ENCODE assay signal across 27 mouse cellular contexts in genomic region chr2:162294070-162294469, GRCm38 (mm10).
DNase-seq lines count a peak whose midpoint lies in the region; ATAC-seq lines count a peak whose summit lies in the region.
"Had no signal": no experiment of that assay in that cellular context is flagged by ENCODE, and none has a peak within 500 bp of the region (broad histone marks: within the 10 kb centered on the region; RNA-seq: fewer than 3 reads in every experiment).

No protein-coding gene starts in this region.

- H3K4me1 ChIP-seq in midbrain, embryonic 14.5 days (ENCODE audit: control insufficient read depth, insufficient read depth, low read length) = no peaks in the 10 kb centered on the region
- no peaks in the 10 kb centered on the region for H3K4me1 ChIP-seq in midbrain, embryonic 13.5 days (replicated peaks)
- H3K4me1 ChIP-seq in intestine, embryonic 15.5 days (replicated peaks) = no peaks in the 10 kb centered on the region
- H3K4me1 ChIP-seq: embryonic facial prominence, embryonic 13.5 days; forebrain, embryonic 13.5 days; heart, embryonic 15.5 days; hindbrain, embryonic 10.5 days; kidney, embryonic 15.5 days; limb, embryonic 13.5 days; liver, embryonic 12.5 days had no signal

- peak; percentile 64 for ATAC-seq in frontal cortex, adult (ENCODE audit: low TSS enrichment)
- no peak for ATAC-seq in midbrain, embryonic 14.5 days (ENCODE audit: low FRiP score, low TSS enrichment)
- no peak for ATAC-seq in midbrain, embryonic 13.5 days
- ATAC-seq in intestine, embryonic 15.5 days = no peak
- ATAC-seq: forebrain, embryonic 13.5 days; liver, embryonic 12.5 days had no signal

- H3K36me3 ChIP-seq in midbrain, embryonic 14.5 days (ENCODE audit: control insufficient read depth, insufficient read depth, low read length) = no peaks in the 10 kb centered on the region
- H3K36me3 ChIP-seq in midbrain, embryonic 13.5 days = no peaks in the 10 kb centered on the region
- no peaks in the 10 kb centered on the region for H3K36me3 ChIP-seq in intestine, embryonic 15.5 days
- H3K36me3 ChIP-seq: embryonic facial prominence, embryonic 13.5 days; heart, embryonic 15.5 days; hindbrain, embryonic 10.5 days; kidney, embryonic 15.5 days; limb, embryonic 13.5 days; liver, embryonic 12.5 days had no signal

- 91% methylated on average over 2 of the region's 2 CpGs for WGBS in midbrain, embryonic 14.5 days
- WGBS in midbrain, embryonic 13.5 days = 93% methylated on average over 2 of the region's 2 CpGs
- 88% methylated on average over 2 of the region's 2 CpGs for WGBS in intestine, embryonic 15.5 days

- no peak overlapping the region for H3K27ac ChIP-seq in midbrain, embryonic 14.5 days (replicated peaks; ENCODE audit: low read depth, low read length)
- H3K27ac ChIP-seq in midbrain, embryonic 13.5 days = no peak overlapping the region
- H3K27ac ChIP-seq in intestine, embryonic 15.5 days = no peak overlapping the region
- H3K27ac ChIP-seq: embryonic facial prominence, embryonic 13.5 days; forebrain, embryonic 13.5 days; heart, embryonic 15.5 days; hindbrain, embryonic 10.5 days; kidney, embryonic 15.5 days; limb, embryonic 13.5 days; liver, embryonic 12.5 days; stomach, postnatal 0 days had no signal

- no peak overlapping the region for H3K4me3 ChIP-seq in midbrain, embryonic 14.5 days (replicated peaks; ENCODE audit: low read depth, low read length)
- no peak overlapping the region for H3K4me3 ChIP-seq in midbrain, embryonic 13.5 days (replicated peaks)
- no peak overlapping the region for H3K4me3 ChIP-seq in intestine, embryonic 15.5 days (replicated peaks)
- H3K4me3 ChIP-seq: embryonic facial prominence, embryonic 13.5 days; erythroblast, embryonic 14.5 days; forebrain, embryonic 13.5 days; heart, embryonic 15.5 days; hindbrain, embryonic 10.5 days; kidney, embryonic 15.5 days; limb, embryonic 13.5 days; liver, embryonic 12.5 days had no signal

- H3K4me2 ChIP-seq in midbrain, embryonic 14.5 days (ENCODE audit: low read length) = no peak overlapping the region
- no peak overlapping the region for H3K4me2 ChIP-seq in midbrain, embryonic 13.5 days (replicated peaks)
- no peak overlapping the region for H3K4me2 ChIP-seq in intestine, embryonic 15.5 days (replicated peaks)
- H3K4me2 ChIP-seq: embryonic facial prominence, embryonic 13.5 days; forebrain, embryonic 13.5 days; heart, embryonic 15.5 days; kidney, embryonic 15.5 days; limb, embryonic 13.5 days; liver, embryonic 12.5 days; midbrain, embryonic 11.5 days had no signal

- no peaks in the 10 kb centered on the region for H3K27me3 ChIP-seq in midbrain, embryonic 14.5 days (ENCODE audit: control insufficient read depth, insufficient read depth, low read length)
- H3K27me3 ChIP-seq in midbrain, embryonic 13.5 days = no peaks in the 10 kb centered on the region
- no peaks in the 10 kb centered on the region for H3K27me3 ChIP-seq in intestine, embryonic 15.5 days (replicated peaks)
- H3K27me3 ChIP-seq: embryonic facial prominence, embryonic 13.5 days; forebrain, embryonic 13.5 days; heart, embryonic 15.5 days; kidney, embryonic 15.5 days; limb, embryonic 13.5 days; liver, embryonic 12.5 days had no signal

- DNase-seq in frontal cortex, postnatal 14 days (ENCODE audit: low spot score in 2 of 2) = no peak
- peak; percentile 18 for DNase-seq in layer of hippocampus, adult 11-12 months (ENCODE audit: low spot score)
- no peak for DNase-seq in layer of hippocampus, adult 9-10 months (ENCODE audit: low spot score)
- DNase-seq in midbrain, embryonic 14.5 days = peak; percentile 26
- DNase-seq: adrenal gland, adult 2 months; cerebellum, adult 9-11 months; embryo, embryonic 11 days; gastrocnemius, postnatal 25 days; heart, adult 18-20 months; kidney, adult 11 months; lung, adult 18-20 months; lung, postnatal 10 days; thymus, adult 2 months; thymus, postnatal 4 days had no signal

- H3K9me3 ChIP-seq in midbrain, embryonic 14.5 days (ENCODE audit: control insufficient read depth, low read length) = 0 out of 2 replicates have a peak, but pooled peaks cover 3% of the 10 kb centered on the region
- no peaks in the 10 kb centered on the region for H3K9me3 ChIP-seq in midbrain, embryonic 13.5 days
- H3K9me3 ChIP-seq in intestine, embryonic 15.5 days = no peaks in the 10 kb centered on the region
- H3K9me3 ChIP-seq: embryonic facial prominence, embryonic 13.5 days; forebrain, embryonic 13.5 days; kidney, embryonic 15.5 days had no signal

- no peak overlapping the region for H3K9ac ChIP-seq in midbrain, embryonic 14.5 days (replicated peaks; ENCODE audit: low read length)
- no peak overlapping the region for H3K9ac ChIP-seq in midbrain, embryonic 13.5 days (replicated peaks)
- no peak overlapping the region for H3K9ac ChIP-seq in intestine, embryonic 15.5 days
- H3K9ac ChIP-seq: embryonic facial prominence, embryonic 13.5 days; forebrain, embryonic 13.5 days; heart, embryonic 15.5 days; kidney, embryonic 15.5 days; limb, embryonic 13.5 days; liver, embryonic 12.5 days had no signal

Comparison
In these comparisons a context has a peak if more than half of its experiments do, and no peak if none do; other contexts are left out.
1. DNase-seq: peak in layer of hippocampus, adult 11-12 months (single experiment) and midbrain, embryonic 14.5 days (single experiment); none in frontal cortex, postnatal 14 days (0 of 2) and layer of hippocampus, adult 9-10 months (single experiment).